Mouse (Mus musculus): ENCODE results near the gene D11Wsu47e.

DNA sequence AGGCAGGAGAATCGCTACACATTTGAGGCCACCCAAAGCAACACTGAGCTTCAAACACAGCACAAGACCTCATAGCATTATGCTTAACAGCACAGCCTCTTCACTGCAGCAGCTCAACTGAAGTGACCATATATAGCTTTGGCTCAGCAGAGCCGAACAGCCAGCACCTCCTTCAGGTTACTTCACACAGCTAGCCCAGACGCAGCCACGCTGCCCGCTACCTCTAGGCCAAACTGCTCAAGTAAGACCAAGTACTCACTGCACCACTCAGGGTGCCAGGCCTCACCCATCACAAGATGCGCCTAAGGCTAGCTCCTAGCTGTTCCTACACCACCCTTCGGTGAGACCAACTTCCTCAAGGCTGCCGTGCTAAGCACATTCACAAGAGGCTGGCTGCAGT, 5.8 kb upstream of the D11Wsu47e start:
- no peak for TF ChIP-seq POLR2A (IDR thresholded peaks at IDR 0.05; ENCODE audit: low read depth, low read length)
- no peak for TF ChIP-seq CTCF (IDR thresholded peaks at IDR 0.05; ENCODE audit: extremely low read depth, insufficient read length, insufficient replicate concordance, low read depth, low read length)

Data from small intestine, adult 2 months (tissue).